Mouse (Mus musculus) liver, adult 2 months (tissue): ENCODE results near the gene Ttc39b.

Experiments
- CTCF ChIP-seq: fragments of 200-500 bp; IDR thresholded peaks from 2 replicates; pipeline ENCODE4 v1.5.1; 2011; ENCODE audit warnings: low read depth, low read length, control low read depth
- POLR2A ChIP-seq: fragments of 200-500 bp; IDR thresholded peaks from 2 replicates; pipeline ENCODE4 v1.6.1; 2011; ENCODE audit warnings: low read length, control low read depth; ENCODE audit not compliant: insufficient read depth; ENCODE audit errors: extremely low read depth

GRCm38 (mm10) chr4:83310990-83311389 lies 13.1 kb downstream of the Ttc39b start:
- TF ChIP-seq POLR2A (no peak), CTCF (no peak)
